Comparison of ENCODE assay signal across 8 mouse cellular contexts in genomic region chr6:87016916-87017315, GRCm38 (mm10). TPM values are rescaled to one million over a fixed set of nuclear protein-coding genes. Genes with fewer than 3 reads are reported as not detected.
DNase-seq lines count a peak whose midpoint lies in the region; ATAC-seq and TF ChIP-seq lines count a peak whose summit lies in the region.

No protein-coding gene starts in this region.

- no peak overlapping the region for H3K4me2 ChIP-seq in intestine, postnatal 0 days (replicated peaks; ENCODE audit: low read depth)
- no peak overlapping the region for H3K4me2 ChIP-seq in intestine, embryonic 15.5 days (replicated peaks)
- H3K4me2 ChIP-seq in liver, postnatal 0 days (ENCODE audit: low read depth, low read length), result no peak overlapping the region

- no peaks in the 10 kb centered on the region for H3K4me1 ChIP-seq in intestine, postnatal 0 days (replicated peaks; ENCODE audit: control insufficient read depth, insufficient read depth, low read length)
- H3K4me1 ChIP-seq in intestine, embryonic 15.5 days (replicated peaks), result no peaks in the 10 kb centered on the region
- peaks cover 30% of the 10 kb centered on the region for H3K4me1 ChIP-seq in G1E (ENCODE audit: insufficient read depth, low read depth, low read length)
- H3K4me1 ChIP-seq in liver, postnatal 0 days (ENCODE audit: insufficient read depth), result no peaks in the 10 kb centered on the region
- no peaks in the 10 kb centered on the region for H3K4me1 ChIP-seq in thymus, adult 2 months (replicated peaks; ENCODE audit: control insufficient read depth, insufficient read depth, low read length)

- ATAC-seq in intestine, postnatal 0 days, result no peak
- ATAC-seq in intestine, embryonic 15.5 days, result no peak
- no peak for ATAC-seq in G1E (ENCODE audit: extremely low read depth, insufficient number of reproducible peaks, low FRiP score, poor library complexity, severe bottlenecking)
- ATAC-seq in liver, postnatal 0 days, result no peak

- no peak overlapping the region for H3K4me3 ChIP-seq in intestine, postnatal 0 days (ENCODE audit: low read depth, low read length)
- no peak overlapping the region for H3K4me3 ChIP-seq in intestine, embryonic 15.5 days (replicated peaks)
- no peak overlapping the region for H3K4me3 ChIP-seq in G1E (ENCODE audit: low read depth, low read length)
- H3K4me3 ChIP-seq in liver, postnatal 0 days (ENCODE audit: low read depth, low read length), result no peak overlapping the region
- H3K4me3 ChIP-seq in thymus, adult 2 months (ENCODE audit: control insufficient read depth, insufficient read depth, low read length), result no peak overlapping the region

- DNase-seq in CD4-positive helper T cell, adult 2 months (ENCODE audit: low read depth, low spot score), result peak; percentile 69
- no peak for DNase-seq in G1E (ENCODE audit: low spot score)
- DNase-seq in embryo, embryonic 11 days, result peak; percentile 61
- DNase-seq in liver, postnatal 0 days, result peak; percentile 57
- peak; percentile 56 for DNase-seq in thymus, adult 2 months
- no peak for DNase-seq in heart, adult 8-10 months (ENCODE audit: low spot score)

- H3K27me3 ChIP-seq in intestine, postnatal 0 days (replicated peaks; ENCODE audit: control insufficient read depth, insufficient read depth, low read length), result no peaks in the 10 kb centered on the region
- no peaks in the 10 kb centered on the region for H3K27me3 ChIP-seq in intestine, embryonic 15.5 days (replicated peaks)
- H3K27me3 ChIP-seq in G1E (ENCODE audit: insufficient read depth, low read length), result no peaks in the 10 kb centered on the region
- no peaks in the 10 kb centered on the region for H3K27me3 ChIP-seq in liver, postnatal 0 days (ENCODE audit: insufficient read depth, low read length)
- no peaks in the 10 kb centered on the region for H3K27me3 ChIP-seq in thymus, adult 2 months (ENCODE audit: control insufficient read depth, insufficient read depth, low read length)

- no peak for TF ChIP-seq EP300 in liver, postnatal 0 days (IDR thresholded peaks at IDR 0.05; ENCODE audit: low read depth)

- no peak overlapping the region for H3K27ac ChIP-seq in intestine, postnatal 0 days (ENCODE audit: low read depth, low read length)
- no peak overlapping the region for H3K27ac ChIP-seq in intestine, embryonic 15.5 days
- no peak overlapping the region for H3K27ac ChIP-seq in liver, postnatal 0 days (ENCODE audit: low read depth)
- H3K27ac ChIP-seq in thymus, adult 2 months (ENCODE audit: control insufficient read depth, insufficient read depth, low read length), result no peak overlapping the region

- no peaks in the 10 kb centered on the region for H3K9me3 ChIP-seq in intestine, postnatal 0 days (ENCODE audit: control insufficient read depth)
- no peaks in the 10 kb centered on the region for H3K9me3 ChIP-seq in intestine, embryonic 15.5 days
- peaks cover 6% of the 10 kb centered on the region for H3K9me3 ChIP-seq in G1E (replicated peaks)
- H3K9me3 ChIP-seq in liver, postnatal 0 days (ENCODE audit: low read length), result peaks cover 2% of the 10 kb centered on the region; the same call in 1 of the 2 replicates

- 69% methylated on average over 4 of the region's 4 CpGs for WGBS in intestine, postnatal 0 days
- WGBS in intestine, embryonic 15.5 days, result 74% methylated on average over 4 of the region's 4 CpGs
- WGBS in liver, postnatal 0 days (ENCODE audit: insufficient replicate concordance), result 55% methylated on average over 4 of the region's 4 CpGs
- WGBS in thymus, adult 2 months, result 81% methylated on average over 4 of the region's 4 CpGs

- TF ChIP-seq CTCF in intestine, postnatal 0 days (IDR thresholded peaks at IDR 0.05; ENCODE audit: low read depth), result peak; percentile 78
- TF ChIP-seq CTCF in G1E (IDR thresholded peaks at IDR 0.05; ENCODE audit: low read depth, low read length), result peak; percentile 63
- TF ChIP-seq CTCF in liver, postnatal 0 days (IDR thresholded peaks at IDR 0.05; ENCODE audit: low read depth), result peak; percentile 75
- no peak for TF ChIP-seq CTCF in thymus, adult 2 months (IDR thresholded peaks at IDR 0.05; ENCODE audit: borderline replicate concordance, control insufficient read depth, extremely low read depth, insufficient read depth, low read length, poor library complexity)

- TF ChIP-seq POLR2A in thymus, adult 2 months (IDR thresholded peaks at IDR 0.05; ENCODE audit: control insufficient read depth, extremely low read depth, insufficient read depth, low read length, poor library complexity), result no peak

- H3K9ac ChIP-seq in intestine, postnatal 0 days (ENCODE audit: low read depth, low read length), result no peak overlapping the region
- no peak overlapping the region for H3K9ac ChIP-seq in intestine, embryonic 15.5 days
- H3K9ac ChIP-seq in liver, postnatal 0 days (replicated peaks), result no peak overlapping the region

- H3K36me3 ChIP-seq in intestine, postnatal 0 days (ENCODE audit: control insufficient read depth, insufficient read depth), result peaks cover 57% of the 10 kb centered on the region
- peaks cover 27% of the 10 kb centered on the region for H3K36me3 ChIP-seq in intestine, embryonic 15.5 days
- H3K36me3 ChIP-seq in G1E (replicated peaks), result peaks cover 91% of the 10 kb centered on the region
- peaks cover 54% of the 10 kb centered on the region for H3K36me3 ChIP-seq in liver, postnatal 0 days (replicated peaks; ENCODE audit: insufficient read depth, low read length)
- peaks cover 31% of the 10 kb centered on the region for H3K36me3 ChIP-seq in thymus, adult 2 months (ENCODE audit: control insufficient read depth, insufficient read depth, low read length)

RNA-seq across cellular contexts. Expression of gene Nfu1, which starts 7.9 kb away (rescaled TPM):
- polyA plus RNA-seq in intestine, postnatal 0 days (2015; fragmentation: Nextera tagmentation; extraction: Ambion mirVana), result 75.6 and 81.8 TPM in 2 replicates
- 107 and 109 TPM in 2 replicates for polyA plus RNA-seq in intestine, embryonic 15.5 days (2015; fragmentation: Nextera tagmentation; extraction: Ambion mirVana)
- total RNA-seq in G1E (2014; fragmentation: Nextera tagmentation) (79.6 and 97.1 TPM in 2 replicates), G1E (2017) (116 and 126 TPM in 2 replicates)
- polyA plus RNA-seq in G1E (2012), result 112 and 123 TPM in 2 replicates
- 53.5 and 57.7 TPM in 2 replicates for polyA plus RNA-seq in liver, postnatal 0 days (2015; fragmentation: Nextera tagmentation; extraction: Ambion mirVana)
- polyA plus RNA-seq in thymus, adult 2 months (2012; rRNA removed), result 94.7 and 100 TPM in 2 replicates
- total RNA-seq in heart, adult 8-10 months (2022), result 10 to 100 TPM; 78.5 to 83.2 (median 80.7) TPM

RNA-seq across cellular contexts. Expression of gene Gfpt1, which starts 25.7 kb away (rescaled TPM):
- 17.5 and 18.8 TPM in 2 replicates for polyA plus RNA-seq in intestine, postnatal 0 days (2015; fragmentation: Nextera tagmentation; extraction: Ambion mirVana)
- 22.5 and 23.4 TPM in 2 replicates for polyA plus RNA-seq in intestine, embryonic 15.5 days (2015; fragmentation: Nextera tagmentation; extraction: Ambion mirVana)
- total RNA-seq in G1E (2014; fragmentation: Nextera tagmentation), result 195 and 196 TPM in 2 replicates
- total RNA-seq in G1E (2017), result 87.2 and 99.2 TPM in 2 replicates
- 46.1 and 78.7 TPM in 2 replicates for polyA plus RNA-seq in G1E (2012)
- polyA plus RNA-seq in liver, postnatal 0 days (2015; fragmentation: Nextera tagmentation; extraction: Ambion mirVana), result 3.6 and 4.1 TPM in 2 replicates
- polyA plus RNA-seq in thymus, adult 2 months (2012; rRNA removed), result 12.6 and 13.5 TPM in 2 replicates
- 10 to 100 TPM; 16.0 to 21.4 (median 16.7) TPM for total RNA-seq in heart, adult 8-10 months (2022)

Comparison
In these comparisons a context has a peak if more than half of its experiments do, and no peak if none do; other contexts are left out.
1. DNase-seq: peak in CD4-positive helper T cell, adult 2 months (single experiment), embryo, embryonic 11 days (single experiment), liver, postnatal 0 days (single experiment) and thymus, adult 2 months (single experiment); none in G1E (single experiment) and heart, adult 8-10 months (single experiment).